Mouse (Mus musculus) hindbrain, embryonic 16.5 days (tissue): ENCODE measurements around the gene Spsb1. TPM values are rescaled to one million over a fixed set of nuclear protein-coding genes. Genes with fewer than 3 reads are reported as not detected.

Experiments
- ATAC-seq: fragments of 200-750 bp; cut with Nextera tagmentation; 2 replicates; pipeline ENCODE4 v1.8.0; 2017; ENCODE audit warnings: moderate TSS enrichment, moderate library complexity
- H3K27ac ChIP-seq: fragments of 300-500 bp; sonication (generic); 2 replicates; pipeline ENCODE4 v1.5.1; 2014; ENCODE audit warnings: low read depth, mild to moderate bottlenecking, control low read depth, low read length, moderate library complexity
- H3K27me3 ChIP-seq: fragments of 300-500 bp; sonication (generic); replicated peaks from 2 replicates; pipeline ENCODE4 v1.6.1; 2014; ENCODE audit warnings: low read length; ENCODE audit not compliant: control insufficient read depth, insufficient read depth
- H3K36me3 ChIP-seq: fragments of 300-500 bp; sonication (generic); 2 replicates; pipeline ENCODE4 v1.6.1; 2014; ENCODE audit warnings: mild to moderate bottlenecking, low read length, moderate library complexity, mixed read lengths; ENCODE audit not compliant: control insufficient read depth, insufficient read depth
- H3K4me1 ChIP-seq: fragments of 300-500 bp; sonication (generic); 2 replicates; pipeline ENCODE4 v1.6.1; 2014; ENCODE audit warnings: low read depth, low read length; ENCODE audit not compliant: control insufficient read depth, insufficient read depth
- H3K4me2 ChIP-seq: fragments of 300-500 bp; sonication (generic); 2 replicates; pipeline ENCODE4 v1.6.1; 2014; ENCODE audit warnings: mild to moderate bottlenecking, low read length, control low read depth, moderate library complexity
- H3K4me3 ChIP-seq: fragments of 300-500 bp; sonication (generic); 2 replicates; pipeline ENCODE4 v1.5.1; 2014; ENCODE audit warnings: mild to moderate bottlenecking, low read length, control low read depth, moderate library complexity
- H3K9ac ChIP-seq: fragments of 300-500 bp; sonication (generic); 2 replicates; pipeline ENCODE4 v1.6.1; 2014; ENCODE audit warnings: low read depth, mild to moderate bottlenecking, control low read depth, low read length, moderate library complexity
- H3K9me3 ChIP-seq: fragments of 300-500 bp; sonication (generic); 2 replicates; pipeline ENCODE4 v1.6.1; 2014; ENCODE audit warnings: mild to moderate bottlenecking, low read length, moderate library complexity; ENCODE audit not compliant: control insufficient read depth
- WGBS: fragments of 180-500 bp; shearing (Covaris S2); extraction: QIAGEN DNeasy Blood & Tissue Kit; methylation state at CpG from one replicate; pipeline ENCODE4 v1.1.7; 2014; 5-methylcytosine and 5-hydroxymethylcytosine counted together
- polyA plus RNA-seq: library from polyadenylated mRNA; unstranded; fragments of >200 nt; fragmentation: Nextera tagmentation; extraction: Ambion mirVana; gene quantifications from 2 replicates; pipeline ENCODE4 v1.2.1, GENCODE M21; 2015

Spsb1 gene
- polyA plus RNA-seq, 1 experiment from 2014 or later: 10.1 TPM

- H3K4me3 ChIP-seq: no peak overlapping the region
- no peaks in the 10 kb centered on the region for H3K4me1 ChIP-seq
- no peak overlapping the region for H3K9ac ChIP-seq
- H3K27ac ChIP-seq: no peak overlapping the region
- 83% methylated on average over 7 of the region's 7 CpGs for WGBS
- no peaks in the 10 kb centered on the region for H3K36me3 ChIP-seq
- H3K9me3 ChIP-seq: no peaks in the 10 kb centered on the region
- H3K27me3 ChIP-seq: no peaks in the 10 kb centered on the region
- no peak for ATAC-seq
- no peak overlapping the region for H3K4me2 ChIP-seq
These were observed 41.6 kb upstream of the Spsb1 start for GRCm38 (mm10) chr4:149996440-149996839.

GRCm38 (mm10) chr4:149995911-149996310, 41.1 kb upstream of the Spsb1 start:
- Histone ChIP-seq H3K4me1 (peaks cover 5% of the 10 kb centered on the region), H3K9me3 (no peaks in the 10 kb centered on the region), H3K27ac (no peak overlapping the region), H3K27me3 (no peaks in the 10 kb centered on the region), H3K9ac (no peak overlapping the region), H3K36me3 (no peaks in the 10 kb centered on the region), H3K4me3 (no peak overlapping the region), H3K4me2 (no peak overlapping the region)
- no peak for ATAC-seq
- WGBS: 90% methylated on average over 7 of the region's 7 CpGs

GRCm38 (mm10) chr4:149994218-149994617, 39.4 kb upstream of the Spsb1 start:
- WGBS: 92% methylated on average over 10 of the region's 10 CpGs
- Histone ChIP-seq H3K36me3 (no peaks in the 10 kb centered on the region), H3K9ac (no peak overlapping the region)

GRCm38 (mm10) chr4:149992670-149993032, 37.8 kb upstream of the Spsb1 start:
- Histone ChIP-seq H3K4me3 (no peak overlapping the region), H3K27me3 (no peaks in the 10 kb centered on the region), H3K36me3 (no peaks in the 10 kb centered on the region), H3K4me2 (no peak overlapping the region), H3K9ac (no peak overlapping the region), H3K9me3 (no peaks in the 10 kb centered on the region), H3K4me1 (peaks cover 28% of the 10 kb centered on the region), H3K27ac (no peak overlapping the region)
- WGBS: 96% methylated on average over 8 of the region's 8 CpGs
- no peak for ATAC-seq

More at GRCm38 (mm10) chr4:149994218-149994617, 39.4 kb upstream of the Spsb1 start:
- H3K27ac ChIP-seq: no peak overlapping the region
- no peaks in the 10 kb centered on the region for H3K27me3 ChIP-seq
- peaks cover 18% of the 10 kb centered on the region for H3K4me1 ChIP-seq
- H3K4me3 ChIP-seq: no peak overlapping the region
- H3K9me3 ChIP-seq: no peaks in the 10 kb centered on the region
- ATAC-seq: no peak
- no peak overlapping the region for H3K4me2 ChIP-seq

- Histone ChIP-seq H3K4me2 (no peak overlapping the region), H3K27me3 (no peaks in the 10 kb centered on the region), H3K27ac (no peak overlapping the region), H3K36me3 (no peaks in the 10 kb centered on the region), H3K9ac (no peak overlapping the region), H3K4me1 (peaks cover 28% of the 10 kb centered on the region), H3K9me3 (no peaks in the 10 kb centered on the region), H3K4me3 (no peak overlapping the region)
- WGBS: 74% methylated on average over 13 of the region's 13 CpGs
- no peak for ATAC-seq
These were observed 37.2 kb upstream of the Spsb1 start for GRCm38 (mm10) chr4:149991755-149992669.

GRCm38 (mm10) chr4:149990954-149991633, 36.3 kb upstream of the Spsb1 start:
- no peak overlapping the region for H3K4me2 ChIP-seq
- H3K4me3 ChIP-seq: no peak overlapping the region
- peak overlapping the region; percentile 9; the same call in 1 of the 2 replicates for H3K9ac ChIP-seq
- ATAC-seq: no peak
- 28% methylated on average over 9 of the region's 9 CpGs for WGBS
- no peaks in the 10 kb centered on the region for H3K36me3 ChIP-seq
- peaks cover 28% of the 10 kb centered on the region for H3K4me1 ChIP-seq
- no peaks in the 10 kb centered on the region for H3K27me3 ChIP-seq
- H3K27ac ChIP-seq: peak overlapping the region; percentile 36; the same call in 1 of the 2 replicates
- H3K9me3 ChIP-seq: no peaks in the 10 kb centered on the region

GRCm38 (mm10) chr4:149990212-149990953, 35.5 kb upstream of the Spsb1 start:
- ATAC-seq: peak; percentile 64
- H3K27ac ChIP-seq: peak overlapping the region; percentile 36; the same call in 1 of the 2 replicates
- 7% methylated on average over 8 of the region's 8 CpGs for WGBS

GRCm38 (mm10) chr4:149988931-149989556, 34.2 kb upstream of the Spsb1 start:
- peaks cover 28% of the 10 kb centered on the region for H3K4me1 ChIP-seq
- H3K27me3 ChIP-seq: no peaks in the 10 kb centered on the region
- WGBS: 6% methylated on average over 21 of the region's 21 CpGs
- H3K9ac ChIP-seq: peak overlapping the region; percentile 36
- peak; percentile 92 for ATAC-seq
- peak overlapping the region; percentile 48 for H3K4me2 ChIP-seq
- H3K4me3 ChIP-seq: peak overlapping the region; percentile 22
- no peaks in the 10 kb centered on the region for H3K36me3 ChIP-seq
- H3K27ac ChIP-seq: peak overlapping the region; percentile 24
- no peaks in the 10 kb centered on the region for H3K9me3 ChIP-seq

More at GRCm38 (mm10) chr4:149990212-149990953, 35.5 kb upstream of the Spsb1 start:
- no peaks in the 10 kb centered on the region for H3K36me3 ChIP-seq
- no peak overlapping the region for H3K4me2 ChIP-seq
- H3K9me3 ChIP-seq: no peaks in the 10 kb centered on the region
- H3K4me1 ChIP-seq: peaks cover 28% of the 10 kb centered on the region
- no peaks in the 10 kb centered on the region for H3K27me3 ChIP-seq
- no peak overlapping the region for H3K4me3 ChIP-seq
- peak overlapping the region; percentile 9; the same call in 1 of the 2 replicates for H3K9ac ChIP-seq
